In the genomic region with DNA sequence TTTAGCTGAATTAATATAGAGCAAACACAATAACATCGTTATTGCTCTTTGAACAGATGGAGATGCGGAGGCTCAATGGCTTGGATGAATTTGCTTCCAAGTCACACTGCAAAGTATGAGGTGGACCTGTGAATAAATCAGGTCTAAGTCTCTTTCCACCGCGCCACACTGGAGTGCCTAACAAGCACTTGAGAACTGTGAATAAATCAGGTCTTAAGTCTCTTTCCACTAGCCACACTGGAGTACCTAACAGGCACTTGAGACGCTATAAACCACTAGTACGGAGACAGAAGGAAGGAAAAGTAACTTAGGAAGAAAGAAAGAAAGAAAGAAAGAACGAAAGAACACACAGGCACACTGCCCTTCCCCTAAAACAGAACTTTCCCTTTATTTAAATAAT, we compare ENCODE assay signal across 7 mouse cellular contexts. TPM values are rescaled to one million over a fixed set of nuclear protein-coding genes. Genes with fewer than 3 reads are reported as not detected.
DNase-seq lines count a peak whose midpoint lies in the region; ATAC-seq and TF ChIP-seq lines count a peak whose summit lies in the region.

No protein-coding gene starts in this region.

- TF ChIP-seq CTCF in E14TG2a.4 (conservative IDR thresholded peaks at IDR 0.05; ENCODE audit: low read length): no peak
- TF ChIP-seq CTCF in lung, postnatal 0 days (IDR thresholded peaks at IDR 0.05): no peak

- peak overlapping the region; percentile 94 for H3K4me3 ChIP-seq in E14TG2a.4 (replicated peaks; ENCODE audit: low read length)
- peak overlapping the region; percentile 98 for H3K4me3 ChIP-seq in hindbrain, embryonic 12.5 days
- peak overlapping the region; percentile 99 for H3K4me3 ChIP-seq in lung, postnatal 0 days (ENCODE audit: low read depth, low read length)

- 23% methylated on average over 7 of the region's 7 CpGs for WGBS in hindbrain, embryonic 12.5 days
- 17% methylated on average over 7 of the region's 7 CpGs for WGBS in lung, postnatal 0 days

- no peak for ATAC-seq in hindbrain, embryonic 12.5 days (ENCODE audit: low FRiP score)
- ATAC-seq in lung, postnatal 0 days: peak; percentile 16; the same call in 1 of the 2 replicates

- H3K4me2 ChIP-seq in hindbrain, embryonic 12.5 days (replicated peaks): peak overlapping the region; percentile 63
- H3K4me2 ChIP-seq in lung, postnatal 0 days (replicated peaks; ENCODE audit: low read depth, low read length): peak overlapping the region; percentile 70

- no peak for TF ChIP-seq EP300 in lung, postnatal 0 days (IDR thresholded peaks at IDR 0.05)

- no peaks in the 10 kb centered on the region for H3K36me3 ChIP-seq in E14TG2a.4 (ENCODE audit: insufficient read depth, low read length)
- H3K36me3 ChIP-seq in hindbrain, embryonic 12.5 days: no peaks in the 10 kb centered on the region
- H3K36me3 ChIP-seq in lung, postnatal 0 days (ENCODE audit: insufficient read depth, low read length): no peaks in the 10 kb centered on the region

- no peak overlapping the region for H3K27ac ChIP-seq in hindbrain, embryonic 12.5 days
- H3K27ac ChIP-seq in lung, postnatal 0 days (ENCODE audit: low read length): no peak overlapping the region

- H3K27me3 ChIP-seq in E14TG2a.4 (ENCODE audit: insufficient read depth, low read length): peaks cover 23% of the 10 kb centered on the region
- H3K27me3 ChIP-seq in hindbrain, embryonic 12.5 days: no peaks in the 10 kb centered on the region
- H3K27me3 ChIP-seq in lung, postnatal 0 days (replicated peaks; ENCODE audit: insufficient read depth, low read length): no peaks in the 10 kb centered on the region

- peak overlapping the region; percentile 91 for H3K9ac ChIP-seq in hindbrain, embryonic 12.5 days
- H3K9ac ChIP-seq in lung, postnatal 0 days (replicated peaks; ENCODE audit: low read depth): peak overlapping the region; percentile 72; the same call in 1 of the 2 replicates

- DNase-seq in MN1 (ENCODE audit: low spot score): peak; percentile 44
- DNase-seq in lung, postnatal 0 days (ENCODE audit: low spot score): peak; percentile 57
- DNase-seq in adrenal gland, adult 18-20 months (ENCODE audit: low spot score in 2 of 2): no peak
- DNase-seq in cerebellum, postnatal 10 days: no peak
- DNase-seq in right cerebral cortex, postnatal 36 days (ENCODE audit: low spot score in 2 of 2): no peak

- peaks cover 26% of the 10 kb centered on the region for H3K4me1 ChIP-seq in E14TG2a.4 (replicated peaks; ENCODE audit: low read depth, low read length)
- H3K4me1 ChIP-seq in hindbrain, embryonic 12.5 days: peaks cover 10% of the 10 kb centered on the region
- H3K4me1 ChIP-seq in lung, postnatal 0 days (ENCODE audit: insufficient read depth, low read depth, low read length): peaks cover 8% of the 10 kb centered on the region; the same call in 1 of the 2 replicates

- no peaks in the 10 kb centered on the region for H3K9me3 ChIP-seq in E14TG2a.4 (ENCODE audit: low read length)
- no peaks in the 10 kb centered on the region for H3K9me3 ChIP-seq in hindbrain, embryonic 12.5 days (replicated peaks)
- H3K9me3 ChIP-seq in lung, postnatal 0 days (ENCODE audit: low read length): no peaks in the 10 kb centered on the region

RNA-seq across cellular contexts. Expression of a gene that starts 1.3 kb away (rescaled TPM):
- polyA plus RNA-seq in hindbrain, embryonic 12.5 days (2016; fragmentation: Nextera tagmentation; extraction: Ambion mirVana): 70.8 and 74.7 TPM in 2 replicates
- polyA plus RNA-seq in lung, postnatal 0 days (2015; fragmentation: Nextera tagmentation; extraction: Ambion mirVana): 48.2 and 52.8 TPM in 2 replicates
- total RNA-seq in adrenal gland, adult 18-20 months (2021): 10 to 100 TPM; 75.2 to 92.7 TPM

Comparison
In these comparisons a context has a peak if more than half of its experiments do, and no peak if none do; other contexts are left out.
1. DNase-seq: peak in MN1 (single experiment) and lung, postnatal 0 days (single experiment); none in adrenal gland, adult 18-20 months (0 of 2), cerebellum, postnatal 10 days (0 of 2) and right cerebral cortex, postnatal 36 days (0 of 2).
2. Peak in every context shown above with its lines, with median percentiles within 50 percentile points of each other: H3K4me3 ChIP-seq.